Mouse (Mus musculus): ENCODE measurements around the gene Cask. TPM values are rescaled to one million over a fixed set of nuclear protein-coding genes. Genes with fewer than 3 reads are reported as not detected.

Gene Cask
- polyA plus RNA-seq, 1 experiment from 2014 or later: 5.9 TPM

- Histone ChIP-seq H3K27ac (no peak overlapping the region), H3K4me3 (no peak overlapping the region), H3K36me3 (no peaks in the 10 kb centered on the region), H3K9me3 (no peaks in the 10 kb centered on the region), H3K27me3 (ENCODE audit: insufficient read depth, poor library complexity, severe bottlenecking) (peaks cover 32% of the 10 kb centered on the region; the same call in 1 of the 2 replicates), H3K4me1 (no peaks in the 10 kb centered on the region)
- no peak for DNase-seq (ENCODE audit: low spot score)
- 42% methylated on average over 4 of the region's 4 CpGs for WGBS
These were observed 332.3 kb downstream of the Cask start for GRCm38 (mm10) chrX:13518781-13519407.

GRCm38 (mm10) chrX:13518019-13518418 is 333.1 kb downstream of the Cask start:
- H3K27me3 ChIP-seq (ENCODE audit: insufficient read depth, poor library complexity, severe bottlenecking): peaks cover 36% of the 10 kb centered on the region; the same call in 1 of the 2 replicates
- H3K9me3 ChIP-seq: no peaks in the 10 kb centered on the region
- whole genome bisulfite sequencing: 61% methylated on average over 10 of the region's 10 CpGs
- no peak for DNase-seq (ENCODE audit: low spot score)
- no peak overlapping the region for H3K4me3 ChIP-seq
- H3K4me1 ChIP-seq: no peaks in the 10 kb centered on the region
- H3K27ac ChIP-seq: no peak overlapping the region
- no peaks in the 10 kb centered on the region for H3K36me3 ChIP-seq

- H3K27me3 ChIP-seq (ENCODE audit: insufficient read depth, poor library complexity, severe bottlenecking): peaks cover 37% of the 10 kb centered on the region; the same call in 1 of the 2 replicates
These were observed 334.7 kb downstream of the Cask start for GRCm38 (mm10) chrX:13516451-13516850.

GRCm38 (mm10) chrX:13513864-13514263 is 337.3 kb downstream of the Cask start:
- 88% methylated on average over 5 of the region's 5 CpGs for WGBS
- peaks cover 21% of the 10 kb centered on the region; the same call in 1 of the 2 replicates for H3K27me3 ChIP-seq (ENCODE audit: insufficient read depth, poor library complexity, severe bottlenecking)

More at GRCm38 (mm10) chrX:13516451-13516850, 334.7 kb downstream of the Cask start:
- Histone ChIP-seq H3K36me3 (no peaks in the 10 kb centered on the region), H3K4me3 (no peak overlapping the region), H3K4me1 (no peaks in the 10 kb centered on the region), H3K9me3 (no peaks in the 10 kb centered on the region), H3K27ac (no peak overlapping the region)
- DNase-seq (ENCODE audit: low spot score): no peak
- WGBS: 88% methylated on average over 6 of the region's 6 CpGs

GRCm38 (mm10) chrX:13513127-13513526 is 338.0 kb downstream of the Cask start:
- Histone ChIP-seq H3K4me1 (no peaks in the 10 kb centered on the region), H3K9me3 (no peaks in the 10 kb centered on the region), H3K27ac (no peak overlapping the region), H3K27me3 (ENCODE audit: insufficient read depth, poor library complexity, severe bottlenecking) (peaks cover 21% of the 10 kb centered on the region; the same call in 1 of the 2 replicates), H3K36me3 (no peaks in the 10 kb centered on the region), H3K4me3 (no peak overlapping the region)
- 46% methylated on average over 2 of the region's 2 CpGs for WGBS
- DNase-seq (ENCODE audit: low spot score): no peak

More at GRCm38 (mm10) chrX:13513864-13514263, 337.3 kb downstream of the Cask start:
- Histone ChIP-seq H3K27ac (no peak overlapping the region), H3K36me3 (no peaks in the 10 kb centered on the region), H3K4me3 (no peak overlapping the region), H3K4me1 (no peaks in the 10 kb centered on the region), H3K9me3 (no peaks in the 10 kb centered on the region)
- no peak for DNase-seq (ENCODE audit: low spot score)

GRCm38 (mm10) chrX:13506376-13506775 is 344.8 kb downstream of the Cask start:
- Histone ChIP-seq H3K27me3 (ENCODE audit: insufficient read depth, poor library complexity, severe bottlenecking) (peaks cover 10% of the 10 kb centered on the region; the same call in 1 of the 2 replicates), H3K36me3 (no peaks in the 10 kb centered on the region)
- DNase-seq (ENCODE audit: low spot score): no peak

GRCm38 (mm10) chrX:13504389-13504788 is 346.8 kb downstream of the Cask start:
- 84% methylated on average over 7 of the region's 7 CpGs for WGBS
- H3K9me3 ChIP-seq: no peaks in the 10 kb centered on the region
- H3K27ac ChIP-seq: no peak overlapping the region
- peaks cover 10% of the 10 kb centered on the region; the same call in 1 of the 2 replicates for H3K27me3 ChIP-seq (ENCODE audit: insufficient read depth, poor library complexity, severe bottlenecking)
- no peak for DNase-seq (ENCODE audit: low spot score)
- H3K4me1 ChIP-seq: no peaks in the 10 kb centered on the region
- H3K36me3 ChIP-seq: no peaks in the 10 kb centered on the region
- no peak overlapping the region for H3K4me3 ChIP-seq

More at GRCm38 (mm10) chrX:13506376-13506775, 344.8 kb downstream of the Cask start:
- H3K27ac ChIP-seq: no peak overlapping the region
- no peak overlapping the region for H3K4me3 ChIP-seq
- no peaks in the 10 kb centered on the region for H3K9me3 ChIP-seq
- H3K4me1 ChIP-seq: no peaks in the 10 kb centered on the region
- 65% methylated on average over 2 of the region's 2 CpGs for WGBS

GRCm38 (mm10) chrX:13502862-13503375 is 348.2 kb downstream of the Cask start:
- Histone ChIP-seq H3K9me3 (no peaks in the 10 kb centered on the region), H3K4me3 (no peak overlapping the region), H3K27me3 (ENCODE audit: insufficient read depth, poor library complexity, severe bottlenecking) (peaks cover 10% of the 10 kb centered on the region; the same call in 1 of the 2 replicates), H3K36me3 (no peaks in the 10 kb centered on the region), H3K27ac (no peak overlapping the region), H3K4me1 (no peaks in the 10 kb centered on the region)
- 64% methylated on average over 7 of the region's 7 CpGs for WGBS
- no peak for DNase-seq (ENCODE audit: low spot score)

GRCm38 (mm10) chrX:13500284-13500683 is 350.9 kb downstream of the Cask start:
- WGBS: 83% methylated on average over 4 of the region's 4 CpGs
- no peak for DNase-seq (ENCODE audit: low spot score)
- Histone ChIP-seq H3K27ac (no peak overlapping the region), H3K36me3 (no peaks in the 10 kb centered on the region), H3K4me1 (no peaks in the 10 kb centered on the region), H3K9me3 (no peaks in the 10 kb centered on the region), H3K4me3 (no peak overlapping the region), H3K27me3 (ENCODE audit: insufficient read depth, poor library complexity, severe bottlenecking) (peaks cover 18% of the 10 kb centered on the region)

GRCm38 (mm10) chrX:13494892-13495703 is 356.1 kb downstream of the Cask start:
- Histone ChIP-seq H3K36me3 (no peaks in the 10 kb centered on the region), H3K27me3 (ENCODE audit: insufficient read depth, poor library complexity, severe bottlenecking) (peaks cover 26% of the 10 kb centered on the region), H3K27ac (no peak overlapping the region), H3K9me3 (no peaks in the 10 kb centered on the region), H3K4me1 (no peaks in the 10 kb centered on the region), H3K4me3 (no peak overlapping the region)
- no peak for DNase-seq (ENCODE audit: low spot score)
- 72% methylated on average over 8 of the region's 8 CpGs for WGBS

GRCm38 (mm10) chrX:13492922-13493321 is 358.2 kb downstream of the Cask start:
- DNase-seq (ENCODE audit: low spot score): no peak
- no peak overlapping the region for H3K4me3 ChIP-seq
- H3K4me1 ChIP-seq: no peaks in the 10 kb centered on the region
- no peak overlapping the region for H3K27ac ChIP-seq
- no peaks in the 10 kb centered on the region for H3K36me3 ChIP-seq
- no peaks in the 10 kb centered on the region for H3K9me3 ChIP-seq
- H3K27me3 ChIP-seq (ENCODE audit: insufficient read depth, poor library complexity, severe bottlenecking): peaks cover 26% of the 10 kb centered on the region

GRCm38 (mm10) chrX:13490941-13491340 is 360.2 kb downstream of the Cask start:
- Histone ChIP-seq H3K4me3 (no peak overlapping the region), H3K9me3 (peaks cover 7% of the 10 kb centered on the region; the same call in 1 of the 2 replicates), H3K4me1 (no peaks in the 10 kb centered on the region), H3K27me3 (ENCODE audit: insufficient read depth, poor library complexity, severe bottlenecking) (peaks cover 37% of the 10 kb centered on the region), H3K27ac (no peak overlapping the region), H3K36me3 (no peaks in the 10 kb centered on the region)
- no peak for DNase-seq (ENCODE audit: low spot score)
- 58% methylated on average over 3 of the region's 3 CpGs for WGBS

- H3K4me1 ChIP-seq: no peaks in the 10 kb centered on the region
- H3K27me3 ChIP-seq (ENCODE audit: insufficient read depth, poor library complexity, severe bottlenecking): peaks cover 35% of the 10 kb centered on the region
- no peak overlapping the region for H3K4me3 ChIP-seq
- H3K27ac ChIP-seq: no peak overlapping the region
- H3K36me3 ChIP-seq: no peaks in the 10 kb centered on the region
- WGBS: 41% methylated on average over 1 of the region's 1 CpGs
- no peak for DNase-seq (ENCODE audit: low spot score)
- peaks cover 7% of the 10 kb centered on the region; the same call in 1 of the 2 replicates for H3K9me3 ChIP-seq
These were observed 361.4 kb downstream of the Cask start for GRCm38 (mm10) chrX:13489761-13490160.

Measured in heart, embryonic 10.5 days (tissue).